Mouse (Mus musculus) heart, adult 2 months (tissue): ENCODE measurements around the gene Scaf1.

Source experiments
- EP300 ChIP-seq: fragments of 200-500 bp; IDR thresholded peaks from 2 replicates; pipeline ENCODE4 v1.6.1; 2011; ENCODE audit warnings: low read depth, low read length, control low read depth; ENCODE audit not compliant: insufficient read depth
- POLR2A ChIP-seq: fragments of 200-500 bp; IDR thresholded peaks from 2 replicates; pipeline ENCODE4 v1.6.1; 2011; ENCODE audit warnings: mild to moderate bottlenecking, low read depth, low read length, control low read depth; ENCODE audit not compliant: insufficient read depth

DNA sequence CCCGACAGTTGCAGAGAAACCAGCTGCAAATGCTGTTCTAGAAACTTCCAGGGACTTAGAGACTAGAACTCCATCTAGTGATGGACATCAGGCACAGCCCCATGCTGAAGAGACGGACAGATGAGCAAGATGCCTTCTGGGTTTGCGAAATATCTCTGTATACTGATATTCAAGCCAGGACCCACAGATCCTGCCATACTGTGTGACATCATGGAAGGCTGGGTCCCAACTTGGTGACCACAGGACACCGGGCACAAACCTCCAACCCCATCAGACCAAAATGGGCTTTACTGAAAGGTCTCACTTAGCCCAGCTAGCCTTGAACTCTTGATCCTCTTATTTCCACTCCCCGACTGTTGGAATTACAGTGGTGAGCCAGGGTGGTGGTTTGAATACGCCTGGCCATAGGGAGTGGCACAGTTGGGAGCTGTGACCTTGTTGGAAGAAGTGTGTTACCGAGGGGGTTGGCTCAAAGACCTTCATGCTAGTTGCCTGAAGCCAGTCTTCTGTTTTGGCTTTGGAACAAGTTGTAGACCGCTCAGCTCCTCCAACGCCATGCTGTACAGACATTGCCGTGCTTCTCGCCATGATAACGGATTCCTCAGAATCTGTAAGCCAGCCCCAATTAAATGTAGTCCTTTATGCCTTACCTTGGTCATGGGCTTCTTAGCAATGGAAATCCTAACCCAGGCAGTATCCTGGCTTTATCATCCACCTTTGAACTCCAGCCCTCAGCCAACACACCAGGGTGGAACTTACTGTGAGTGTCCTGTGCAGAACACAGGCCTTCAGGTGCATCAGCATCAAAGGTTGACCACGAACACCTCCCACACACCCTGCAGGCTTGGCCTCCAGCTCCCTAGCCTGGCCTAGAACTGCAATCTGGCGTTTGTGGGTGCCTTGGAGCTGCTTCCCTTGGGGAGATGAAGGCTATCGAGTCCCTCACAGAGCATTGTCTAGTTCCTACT lies 8.4 kb upstream of the Scaf1 start:
- no peak for TF ChIP-seq EP300
- no peak for TF ChIP-seq POLR2A
